Mouse (Mus musculus): ENCODE measurements around the gene Rgmb. TPM values are rescaled to one million over a fixed set of nuclear protein-coding genes. Genes with fewer than 3 reads are reported as not detected.

Rgmb gene
- polyA plus RNA-seq, 1 experiment from 2014 or later, result 16.6 TPM

GRCm38 (mm10) chr17:15804008-15804812, 26.6 kb downstream of the Rgmb start:
- H3K27me3 ChIP-seq (ENCODE audit: poor library complexity, severe bottlenecking), result no peaks in the 10 kb centered on the region

DNA sequence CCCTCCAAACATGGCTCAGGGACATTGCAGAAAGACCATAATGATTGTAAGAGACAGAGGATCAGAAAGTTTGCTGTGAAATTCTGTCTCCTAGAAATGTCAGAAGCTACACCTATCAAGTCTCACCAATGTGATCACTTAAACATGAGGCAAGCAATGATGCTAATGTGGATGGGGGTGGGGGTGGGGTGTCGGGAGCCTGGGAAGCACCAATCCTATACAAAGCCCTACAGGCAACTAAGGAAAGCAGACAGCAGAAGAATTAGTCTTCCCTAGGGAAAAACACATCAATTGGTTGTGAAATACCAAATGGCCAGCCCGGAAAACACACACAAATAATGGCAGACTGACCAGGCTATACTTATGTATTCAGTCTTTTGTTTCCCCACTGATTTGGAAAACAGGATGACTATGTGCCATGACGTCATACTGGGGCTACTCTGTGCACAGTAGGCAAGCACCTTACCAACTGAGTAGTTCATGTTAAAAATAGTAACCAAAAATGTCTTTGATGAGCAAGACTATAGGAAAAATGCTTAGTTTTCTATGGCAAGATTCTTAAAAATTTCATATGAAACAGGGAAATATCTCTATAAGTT, 31.5 kb downstream of the Rgmb start:
- 0 out of 2 replicates have a peak, but pooled peaks cover 2% of the 10 kb centered on the region for H3K36me3 ChIP-seq (replicated peaks)
- no peak overlapping the region for H3K27ac ChIP-seq
- no peak overlapping the region for H3K4me3 ChIP-seq
- no peaks in the 10 kb centered on the region for H3K9me3 ChIP-seq
- no peak for DNase-seq (ENCODE audit: extremely low spot score, low spot score)
- 81% methylated on average over 3 of the region's 3 CpGs for WGBS
- no peaks in the 10 kb centered on the region for H3K4me1 ChIP-seq
- H3K27me3 ChIP-seq (ENCODE audit: poor library complexity, severe bottlenecking), result no peaks in the 10 kb centered on the region

More at GRCm38 (mm10) chr17:15804008-15804812, 26.6 kb downstream of the Rgmb start:
- H3K27ac ChIP-seq, result no peak overlapping the region
- H3K9me3 ChIP-seq, result no peaks in the 10 kb centered on the region
- no peak overlapping the region for H3K4me3 ChIP-seq
- DNase-seq (ENCODE audit: extremely low spot score, low spot score), result no peak
- WGBS, result 58% methylated on average over 15 of the region's 15 CpGs
- H3K4me1 ChIP-seq, result peaks cover 27% of the 10 kb centered on the region
- H3K36me3 ChIP-seq (replicated peaks), result peaks cover 26% of the 10 kb centered on the region

- Histone ChIP-seq H3K36me3 (replicated peaks) (no peaks in the 10 kb centered on the region), H3K27ac (no peak overlapping the region), H3K4me1 (no peaks in the 10 kb centered on the region), H3K27me3 (ENCODE audit: poor library complexity, severe bottlenecking) (no peaks in the 10 kb centered on the region), H3K4me3 (no peak overlapping the region), H3K9me3 (no peaks in the 10 kb centered on the region)
- WGBS, result 86% methylated on average over 8 of the region's 8 CpGs
- no peak for DNase-seq (ENCODE audit: extremely low spot score, low spot score)
Measured at GRCm38 (mm10) chr17:15790716-15791115, 40.1 kb downstream of the Rgmb start.

DNA sequence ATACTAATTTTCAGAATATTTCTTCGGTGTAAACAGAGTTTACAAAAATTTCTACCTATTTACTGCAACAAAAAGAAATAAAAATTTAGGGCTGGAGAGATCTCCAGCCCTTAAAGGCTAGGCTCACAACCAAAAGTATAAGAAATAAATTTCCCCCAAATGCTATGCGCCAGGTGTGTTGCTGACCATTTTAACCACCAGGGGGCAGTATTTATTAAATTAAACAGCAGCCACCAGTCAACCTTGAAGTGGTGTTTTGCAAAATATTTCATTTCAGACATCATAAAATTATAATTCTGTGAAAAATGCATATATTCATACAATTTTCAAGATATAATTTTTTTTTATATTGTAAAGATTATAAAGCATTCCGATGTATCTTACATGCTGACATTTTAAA, 43.8 kb downstream of the Rgmb start:
- 28% methylated on average over 3 of the region's 3 CpGs for WGBS
- Histone ChIP-seq H3K4me1 (no peaks in the 10 kb centered on the region), H3K4me3 (no peak overlapping the region), H3K27me3 (ENCODE audit: poor library complexity, severe bottlenecking) (no peaks in the 10 kb centered on the region), H3K9me3 (no peaks in the 10 kb centered on the region), H3K27ac (no peak overlapping the region), H3K36me3 (replicated peaks) (no peaks in the 10 kb centered on the region)
- no peak for DNase-seq (ENCODE audit: extremely low spot score, low spot score)

DNA sequence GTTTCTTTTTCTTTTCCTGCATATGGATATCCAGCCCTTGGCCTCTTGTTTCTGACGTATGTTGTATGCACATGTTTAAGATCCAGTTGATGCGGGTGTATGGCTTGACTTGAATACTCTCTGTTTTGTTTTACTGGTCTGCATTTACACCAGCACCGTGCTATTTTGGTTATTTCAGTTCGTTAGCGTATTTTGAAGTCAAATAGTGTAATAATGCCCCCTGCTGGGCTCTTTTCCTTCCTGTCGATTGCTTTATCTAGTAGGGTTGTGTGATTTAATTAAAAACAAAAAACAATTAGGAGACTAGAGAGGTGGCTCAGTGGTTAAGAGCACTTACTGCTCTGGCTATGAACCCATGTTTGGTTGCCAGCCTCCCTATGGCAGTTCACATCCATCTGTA, 52.9 kb downstream of the Rgmb start:
- 81% methylated on average over 6 of the region's 6 CpGs for WGBS
- DNase-seq (ENCODE audit: extremely low spot score, low spot score), result no peak
- Histone ChIP-seq H3K4me1 (no peaks in the 10 kb centered on the region), H3K4me3 (no peak overlapping the region), H3K27me3 (ENCODE audit: poor library complexity, severe bottlenecking) (no peaks in the 10 kb centered on the region), H3K27ac (no peak overlapping the region), H3K36me3 (replicated peaks) (no peaks in the 10 kb centered on the region), H3K9me3 (no peaks in the 10 kb centered on the region)

GRCm38 (mm10) chr17:15776349-15776748, 54.5 kb downstream of the Rgmb start:
- WGBS, result 77% methylated on average over 5 of the region's 5 CpGs

GRCm38 (mm10) chr17:15774565-15775215, 56.1 kb downstream of the Rgmb start:
- H3K4me3 ChIP-seq, result no peak overlapping the region
- no peaks in the 10 kb centered on the region for H3K27me3 ChIP-seq (ENCODE audit: poor library complexity, severe bottlenecking)
- H3K9me3 ChIP-seq, result no peaks in the 10 kb centered on the region
- 88% methylated on average over 5 of the region's 5 CpGs for WGBS
- no peaks in the 10 kb centered on the region for H3K4me1 ChIP-seq
- DNase-seq (ENCODE audit: extremely low spot score, low spot score), result no peak
- H3K36me3 ChIP-seq (replicated peaks), result peaks cover 31% of the 10 kb centered on the region
- no peak overlapping the region for H3K27ac ChIP-seq

More at GRCm38 (mm10) chr17:15776349-15776748, 54.5 kb downstream of the Rgmb start:
- Histone ChIP-seq H3K36me3 (replicated peaks) (peaks cover 14% of the 10 kb centered on the region), H3K27me3 (ENCODE audit: poor library complexity, severe bottlenecking) (no peaks in the 10 kb centered on the region), H3K9me3 (no peaks in the 10 kb centered on the region), H3K27ac (no peak overlapping the region), H3K4me3 (no peak overlapping the region), H3K4me1 (no peaks in the 10 kb centered on the region)
- no peak for DNase-seq (ENCODE audit: extremely low spot score, low spot score)

DNA sequence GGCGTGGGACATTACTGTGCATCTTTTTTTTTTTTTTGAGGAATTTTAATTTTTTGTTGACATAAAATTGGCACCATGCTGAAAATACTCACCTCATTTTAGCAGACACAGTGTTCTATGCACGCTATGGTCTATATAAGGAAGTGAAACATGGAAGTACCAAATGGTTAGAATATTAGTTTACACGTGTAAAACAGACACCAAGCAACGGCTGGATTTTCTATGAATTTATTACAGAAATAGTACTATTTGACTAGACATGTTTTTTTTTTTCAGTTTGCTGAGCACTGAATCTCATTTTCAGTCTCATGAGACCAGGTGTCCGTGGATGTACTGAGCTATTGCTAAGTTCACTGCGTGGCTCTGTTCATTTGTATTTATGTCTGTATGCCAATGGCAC, 56.9 kb downstream of the Rgmb start:
- no peak for DNase-seq (ENCODE audit: extremely low spot score, low spot score)
- H3K27ac ChIP-seq, result no peak overlapping the region

DNA sequence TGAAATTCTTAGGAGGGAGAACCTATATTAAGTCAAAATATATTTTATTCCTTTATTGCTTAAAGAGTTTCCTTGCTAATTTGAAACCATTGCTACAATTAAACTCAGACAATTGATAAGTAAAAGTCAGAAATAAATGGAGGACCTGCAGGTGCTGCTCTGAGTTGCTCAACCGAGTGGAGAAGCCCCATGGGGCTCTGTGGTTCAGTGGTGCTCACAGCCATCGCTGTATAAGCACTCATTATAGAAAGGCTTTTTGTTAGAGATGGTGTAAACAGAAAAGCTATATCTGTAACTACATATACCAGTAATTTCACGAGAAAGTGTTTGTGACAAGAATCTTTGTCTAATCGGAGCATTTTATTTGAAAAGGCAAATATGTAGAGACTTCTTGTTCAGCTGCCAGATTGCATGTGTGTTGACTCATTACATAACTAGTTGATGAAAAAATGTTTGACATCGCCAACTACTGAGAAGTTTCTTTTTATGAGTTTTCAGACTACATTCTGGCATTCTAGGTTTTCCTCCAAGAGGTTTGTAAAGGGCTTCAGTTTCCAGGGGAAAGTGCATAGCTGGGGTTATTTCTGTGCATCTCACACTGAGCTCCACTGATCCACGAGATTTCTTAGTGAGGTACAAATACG, 61.6 kb downstream of the Rgmb start:
- H3K4me3 ChIP-seq, result no peak overlapping the region
- 88% methylated on average over 7 of the region's 7 CpGs for WGBS
- H3K36me3 ChIP-seq (replicated peaks), result peaks cover 86% of the 10 kb centered on the region
- no peak overlapping the region for H3K27ac ChIP-seq
- H3K4me1 ChIP-seq, result no peaks in the 10 kb centered on the region
- H3K9me3 ChIP-seq, result no peaks in the 10 kb centered on the region
- DNase-seq (ENCODE audit: extremely low spot score, low spot score), result no peak
- no peaks in the 10 kb centered on the region for H3K27me3 ChIP-seq (ENCODE audit: poor library complexity, severe bottlenecking)

More for the DNA sequence above, 56.9 kb downstream of the Rgmb start:
- WGBS, result 93% methylated on average over 6 of the region's 6 CpGs
- H3K4me1 ChIP-seq, result no peaks in the 10 kb centered on the region
- peaks cover 38% of the 10 kb centered on the region for H3K36me3 ChIP-seq (replicated peaks)
- H3K27me3 ChIP-seq (ENCODE audit: poor library complexity, severe bottlenecking), result no peaks in the 10 kb centered on the region
- H3K4me3 ChIP-seq, result no peak overlapping the region
- H3K9me3 ChIP-seq, result no peaks in the 10 kb centered on the region

- 93% methylated on average over 8 of the region's 8 CpGs for WGBS
- DNase-seq (ENCODE audit: extremely low spot score, low spot score), result no peak
- H3K4me1 ChIP-seq, result no peaks in the 10 kb centered on the region
- peaks cover 96% of the 10 kb centered on the region for H3K36me3 ChIP-seq (replicated peaks)
- H3K4me3 ChIP-seq, result no peak overlapping the region
- no peaks in the 10 kb centered on the region for H3K27me3 ChIP-seq (ENCODE audit: poor library complexity, severe bottlenecking)
- H3K27ac ChIP-seq, result no peak overlapping the region
- H3K9me3 ChIP-seq, result no peaks in the 10 kb centered on the region
Measured at GRCm38 (mm10) chr17:15761191-15761590, 69.6 kb downstream of the Rgmb start.

Measured in forebrain, embryonic 10.5 days (tissue).